Mouse (Mus musculus) G1E (cell line): Measurements from ENCODE around the gene Slc34a3. TPM values are rescaled to one million over a fixed set of nuclear protein-coding genes. Genes with fewer than 3 reads are reported as not detected.

Source experiments
- ATAC-seq: 2 replicates; pipeline ENCODE4 v1.8.0; 2016; ENCODE audit warnings: mild to moderate bottlenecking; ENCODE audit not compliant: insufficient number of reproducible peaks, poor library complexity, low FRiP score, severe bottlenecking; ENCODE audit errors: extremely low read depth
- DNase-seq: peaks from one replicate; pipeline ENCODE4 v3.0.0; 2012; ENCODE audit warnings: low spot score
- H3K27me3 ChIP-seq: 2 replicates; pipeline ENCODE4 v1.6.1; 2012; ENCODE audit warnings: mild to moderate bottlenecking, low read length, inconsistent platforms; ENCODE audit not compliant: insufficient read depth
- H3K36me3 ChIP-seq: replicated peaks from 2 replicates; pipeline ENCODE3; 2012; ENCODE audit warnings: mild to moderate bottlenecking, inconsistent platforms
- H3K4me1 ChIP-seq: 2 replicates; pipeline ENCODE4 v1.6.1; 2012; ENCODE audit warnings: low read depth, low read length, inconsistent platforms, mixed read lengths; ENCODE audit not compliant: insufficient read depth
- H3K4me3 ChIP-seq: 2 replicates; pipeline ENCODE4 v1.5.1; 2012; ENCODE audit warnings: low read depth, mild to moderate bottlenecking, inconsistent platforms, low read length, moderate library complexity, mixed read lengths
- H3K9me3 ChIP-seq: replicated peaks from 2 replicates; pipeline ENCODE4 v1.6.1; 2012; ENCODE audit warnings: inconsistent platforms
- CTCF ChIP-seq: IDR thresholded peaks from 2 replicates; pipeline ENCODE4 v1.5.1; 2012; ENCODE audit warnings: low read depth, low read length, inconsistent platforms, mixed read lengths
- GATA1 ChIP-seq: IDR thresholded peaks from 2 replicates; pipeline ENCODE4 v1.6.1; 2012; ENCODE audit warnings: borderline replicate concordance, low read length, inconsistent platforms, mixed read lengths
- GATA2 ChIP-seq: IDR thresholded peaks from 2 replicates; pipeline ENCODE4 v1.6.1; 2012; ENCODE audit warnings: low read depth, low read length, inconsistent platforms, borderline replicate concordance
- POLR2AphosphoS5 ChIP-seq: IDR thresholded peaks from 2 replicates; pipeline ENCODE4 v1.6.1; 2012; ENCODE audit warnings: low read depth, low read length, inconsistent platforms; ENCODE audit not compliant: insufficient replicate concordance
- TAL1 ChIP-seq: conservative IDR thresholded peaks from 2 replicates; pipeline ENCODE4 v1.6.1; 2012; ENCODE audit warnings: low read depth, low read length, inconsistent platforms, mixed read lengths
- polyA plus RNA-seq: library from polyadenylated mRNA; stranded (reverse); fragments of >175 nt; gene quantifications from 2 replicates; pipeline ENCODE4 v1.2.3, GENCODE M21; 2012
- total RNA-seq, 2 experiments: library from RNA; stranded (forward) in 1 of 2; stranded (reverse) in 1 of 2; fragments of 200-1000 nt in 1 of 2; fragments of >200 nt in 1 of 2; fragmentation: Nextera tagmentation in 1 of 2; gene quantifications; 2 replicates each; pipeline ENCODE4 v1.2.3; 2014 to 2017

The Slc34a3 gene
- total and polyA plus RNA-seq, 3 experiments = 0.91 TPM; not detected in 2

- DNase-seq = no peak
- H3K27me3 ChIP-seq = peaks cover 95% of the 10 kb centered on the region
- peaks cover 23% of the 10 kb centered on the region for H3K4me1 ChIP-seq
Measured at GRCm38 (mm10) chr2:25181891-25182397, 52.2 kb downstream of the Slc34a3 start.

DNA sequence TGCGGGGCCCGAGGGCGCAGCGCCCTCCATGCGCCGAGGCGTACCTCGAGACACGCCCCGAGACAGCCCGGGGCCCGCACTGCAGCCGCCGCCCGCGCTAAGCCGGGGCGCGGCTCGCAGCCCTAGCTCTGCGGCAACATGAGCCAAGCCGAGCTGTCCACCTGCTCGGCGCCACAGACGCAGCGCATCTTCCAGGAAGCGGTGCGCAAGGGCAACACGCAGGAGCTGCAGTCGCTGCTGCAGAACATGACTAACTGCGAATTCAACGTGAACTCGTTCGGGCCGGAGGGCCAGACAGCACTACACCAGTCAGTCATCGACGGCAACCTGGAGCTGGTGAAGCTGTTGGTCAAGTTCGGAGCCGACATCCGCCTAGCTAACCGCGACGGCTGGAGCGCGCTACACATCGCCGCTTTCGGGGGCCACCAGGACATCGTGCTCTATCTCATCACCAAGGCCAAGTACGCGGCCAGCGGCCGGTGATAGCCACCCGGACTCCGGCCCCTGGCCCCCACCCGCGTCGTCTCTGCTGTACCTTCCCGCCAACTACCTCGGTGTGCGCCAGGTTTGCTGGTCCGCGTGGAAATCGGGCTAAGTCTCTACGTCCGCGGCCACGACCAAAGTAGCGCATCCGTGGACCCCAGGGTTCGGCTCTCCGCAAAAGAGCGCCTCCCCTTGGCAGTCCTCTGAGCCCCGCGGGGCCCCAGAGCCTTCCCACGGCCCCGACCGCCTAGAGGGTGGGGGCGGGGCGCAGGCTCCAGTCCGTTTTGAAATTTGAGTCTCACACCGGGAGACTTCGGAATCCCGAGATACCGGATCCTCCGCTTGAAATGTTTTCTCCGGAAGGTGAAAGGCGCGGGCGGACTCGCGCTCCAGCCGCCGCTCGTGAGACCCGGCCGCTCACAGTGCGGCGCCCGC lies 52.9 kb downstream of the Slc34a3 start:
- H3K36me3 ChIP-seq = no peaks in the 10 kb centered on the region
- H3K27me3 ChIP-seq = peaks cover 95% of the 10 kb centered on the region
- peaks cover 19% of the 10 kb centered on the region for H3K4me1 ChIP-seq
- no peak for DNase-seq
- TF ChIP-seq TAL1 = no peak
- TF ChIP-seq CTCF = no peak
- TF ChIP-seq GATA1 = no peak
- TF ChIP-seq POLR2AphosphoS5 = no peak
- TF ChIP-seq GATA2 = no peak
- ATAC-seq = no peak
- H3K4me3 ChIP-seq = peak overlapping the region; percentile 51
- H3K9me3 ChIP-seq = peaks cover 12% of the 10 kb centered on the region

More at GRCm38 (mm10) chr2:25181891-25182397, 52.2 kb downstream of the Slc34a3 start:
- ATAC-seq = no peak
- Histone ChIP-seq H3K4me3 (no peak overlapping the region), H3K9me3 (peaks cover 12% of the 10 kb centered on the region), H3K36me3 (no peaks in the 10 kb centered on the region)
- TF ChIP-seq TAL1 (no peak), CTCF (no peak), GATA2 (no peak), GATA1 (no peak), POLR2AphosphoS5 (no peak)

DNA sequence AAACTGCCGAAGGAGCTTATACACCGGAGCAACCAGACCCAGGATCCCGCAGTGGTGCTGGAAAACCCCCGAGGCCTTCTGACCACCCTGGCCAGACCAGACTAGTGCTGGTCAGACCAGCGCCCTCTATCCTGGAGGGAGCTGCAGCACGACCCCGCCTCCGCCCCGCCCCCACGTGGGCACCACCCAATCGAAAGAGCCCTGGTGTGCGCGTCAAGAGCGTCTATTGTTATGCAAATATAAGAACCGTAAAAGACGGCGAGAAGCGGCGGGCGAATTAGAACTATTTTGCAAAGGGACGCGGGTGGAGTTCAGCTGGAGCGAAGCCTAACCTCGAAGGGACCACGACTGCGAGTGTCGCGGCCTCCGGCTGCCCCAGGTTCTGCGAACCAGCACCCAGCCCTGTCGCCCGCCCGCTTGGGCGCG lies 53.7 kb downstream of the Slc34a3 start, which contains the start of gene Nrarp:
Gene Nrarp, plus strand, starts transcription at position 281 of the 426 bp plus-strand sequence.
- no peaks in the 10 kb centered on the region for H3K36me3 ChIP-seq
- DNase-seq (no peak), ATAC-seq (no peak)
- peak within 1 kb of the TSS; percentile 51 for H3K4me3 ChIP-seq
- peaks cover 15% of the 10 kb centered on the region for H3K4me1 ChIP-seq
- TF ChIP-seq GATA2 = no peak
- TF ChIP-seq POLR2AphosphoS5 = no peak
- no peak for TF ChIP-seq TAL1
- no peak for TF ChIP-seq GATA1
- no peak for TF ChIP-seq CTCF
- peaks cover 12% of the 10 kb centered on the region for H3K9me3 ChIP-seq
- peaks cover 95% of the 10 kb centered on the region for H3K27me3 ChIP-seq

- ATAC-seq (no peak), DNase-seq (no peak)
- TF ChIP-seq GATA1 (no peak), TAL1 (no peak), CTCF (no peak), POLR2AphosphoS5 (no peak), GATA2 (no peak)
- no peak overlapping the region for H3K4me3 ChIP-seq
- H3K4me1 ChIP-seq = peaks cover 19% of the 10 kb centered on the region
- peaks cover 90% of the 10 kb centered on the region for H3K27me3 ChIP-seq
- H3K9me3 ChIP-seq = peaks cover 12% of the 10 kb centered on the region
- H3K36me3 ChIP-seq = no peaks in the 10 kb centered on the region
Measured at GRCm38 (mm10) chr2:25179566-25180217, 54.5 kb downstream of the Slc34a3 start.

Other genes starting within 250 kb of the Slc34a3 start
Only the 20 nearest of the 31 such genes appear.
- gene Nrarp, start 53.6 kb downstream of the Slc34a3 start, total RNA-seq (2014; fragmentation: Nextera tagmentation) = not detected in 2 replicates
- gene Nrarp, start 53.6 kb downstream of the Slc34a3 start, total RNA-seq (2017) = 0.16 TPM in 1 of 2 replicates, not detected in the other
- not detected in 2 replicates for gene Nrarp, start 53.6 kb downstream of the Slc34a3 start, polyA plus RNA-seq
- 13.3 and 17.2 TPM in 2 replicates for gene Tor4a, start 37.5 kb downstream of the Slc34a3 start, total RNA-seq (2014; fragmentation: Nextera tagmentation)
- 33.2 and 33.8 TPM in 2 replicates for gene Tor4a, start 37.5 kb downstream of the Slc34a3 start, total RNA-seq (2017)
- gene Tor4a, start 37.5 kb downstream of the Slc34a3 start, polyA plus RNA-seq = 10.8 and 12.3 TPM in 2 replicates
- gene Nelfb, start 22.9 kb downstream of the Slc34a3 start, total RNA-seq (2014; fragmentation: Nextera tagmentation) = 30.6 and 80.7 TPM in 2 replicates
- 54.6 and 60.9 TPM in 2 replicates for gene Nelfb, start 22.9 kb downstream of the Slc34a3 start, total RNA-seq (2017)
- gene Nelfb, start 22.9 kb downstream of the Slc34a3 start, polyA plus RNA-seq = 26.9 and 27.0 TPM in 2 replicates
- gene Stpg3, start 19.7 kb downstream of the Slc34a3 start, total RNA-seq (2014; fragmentation: Nextera tagmentation) = not detected in 2 replicates
- gene Stpg3, start 19.7 kb downstream of the Slc34a3 start, total RNA-seq (2017) = not detected in 2 replicates
- not detected in 2 replicates for gene Stpg3, start 19.7 kb downstream of the Slc34a3 start, polyA plus RNA-seq
- not detected in 2 replicates for gene Fam166a, start 15.6 kb downstream of the Slc34a3 start, total RNA-seq (2014; fragmentation: Nextera tagmentation)
- gene Fam166a, start 15.6 kb downstream of the Slc34a3 start, total RNA-seq (2017) = not detected in 2 replicates
- 0.20 TPM in 1 of 2 replicates, not detected in the other for gene Fam166a, start 15.6 kb downstream of the Slc34a3 start, polyA plus RNA-seq
- gene Tubb4b, start 9.7 kb downstream of the Slc34a3 start, total RNA-seq (2014; fragmentation: Nextera tagmentation) = 367 and 427 TPM in 2 replicates
- 799 and 1,022 TPM in 2 replicates for gene Tubb4b, start 9.7 kb downstream of the Slc34a3 start, total RNA-seq (2017)
- gene Tubb4b, start 9.7 kb downstream of the Slc34a3 start, polyA plus RNA-seq = 414 and 639 TPM in 2 replicates
- gene Rnf224, start 2.4 kb upstream of the Slc34a3 start, total RNA-seq (2014; fragmentation: Nextera tagmentation) = not detected in 2 replicates
- gene Rnf224, start 2.4 kb upstream of the Slc34a3 start, total RNA-seq (2017) = 0.35 and 0.66 TPM in 2 replicates
- gene Rnf224, start 2.4 kb upstream of the Slc34a3 start, polyA plus RNA-seq = 0.09 and 0.13 TPM in 2 replicates
- 14.7 and 18.4 TPM in 2 replicates for gene Rnf208, start 7.9 kb upstream of the Slc34a3 start, total RNA-seq (2014; fragmentation: Nextera tagmentation)
- 0.22 and 0.41 TPM in 2 replicates for gene Rnf208, start 7.9 kb upstream of the Slc34a3 start, total RNA-seq (2017)
- 54.7 and 72.0 TPM in 2 replicates for gene Rnf208, start 7.9 kb upstream of the Slc34a3 start, polyA plus RNA-seq
- not detected in 2 replicates for gene Cysrt1, start 8.1 kb upstream of the Slc34a3 start, total RNA-seq (2014; fragmentation: Nextera tagmentation)
- not detected in 2 replicates for gene Cysrt1, start 8.1 kb upstream of the Slc34a3 start, total RNA-seq (2017)
- gene Cysrt1, start 8.1 kb upstream of the Slc34a3 start, polyA plus RNA-seq = not detected in 2 replicates
- gene AL732309.1, start 12.5 kb upstream of the Slc34a3 start, total RNA-seq (2014; fragmentation: Nextera tagmentation) = 5.6 and 6.3 TPM in 2 replicates
- gene AL732309.1, start 12.5 kb upstream of the Slc34a3 start, total RNA-seq (2017) = 2.6 and 4.2 TPM in 2 replicates
- gene AL732309.1, start 12.5 kb upstream of the Slc34a3 start, polyA plus RNA-seq = 1.4 TPM in 1 of 2 replicates, not detected in the other
- gene Tmem203, start 21.1 kb upstream of the Slc34a3 start, total RNA-seq (2014; fragmentation: Nextera tagmentation) = 13.7 and 14.6 TPM in 2 replicates
- 15.5 and 17.1 TPM in 2 replicates for gene Tmem203, start 21.1 kb upstream of the Slc34a3 start, total RNA-seq (2017)
- gene Tmem203, start 21.1 kb upstream of the Slc34a3 start, polyA plus RNA-seq = 7.8 and 10.0 TPM in 2 replicates
- 13.6 and 22.0 TPM in 2 replicates for gene Tprn, start 28.3 kb upstream of the Slc34a3 start, total RNA-seq (2014; fragmentation: Nextera tagmentation)
- gene Tprn, start 28.3 kb upstream of the Slc34a3 start, total RNA-seq (2017) = 8.1 and 10.0 TPM in 2 replicates
- gene Tprn, start 28.3 kb upstream of the Slc34a3 start, polyA plus RNA-seq = 51.5 and 52.8 TPM in 2 replicates
- 35.9 and 47.0 TPM in 2 replicates for gene Ssna1, start 38.1 kb upstream of the Slc34a3 start, total RNA-seq (2014; fragmentation: Nextera tagmentation)
- gene Ssna1, start 38.1 kb upstream of the Slc34a3 start, total RNA-seq (2017) = 100 and 107 TPM in 2 replicates
- 237 and 259 TPM in 2 replicates for gene Ssna1, start 38.1 kb upstream of the Slc34a3 start, polyA plus RNA-seq
- gene Anapc2, start 38.1 kb upstream of the Slc34a3 start, total RNA-seq (2014; fragmentation: Nextera tagmentation) = 39.5 and 50.3 TPM in 2 replicates
- gene Anapc2, start 38.1 kb upstream of the Slc34a3 start, total RNA-seq (2017) = 19.7 and 24.4 TPM in 2 replicates
- 23.0 and 25.3 TPM in 2 replicates for gene Anapc2, start 38.1 kb upstream of the Slc34a3 start, polyA plus RNA-seq
- not detected in 2 replicates for gene Tmem210, start 53.8 kb upstream of the Slc34a3 start, total RNA-seq (2014; fragmentation: Nextera tagmentation)
- not detected in 2 replicates for gene Tmem210, start 53.8 kb upstream of the Slc34a3 start, total RNA-seq (2017)
- not detected in 2 replicates for gene Tmem210, start 53.8 kb upstream of the Slc34a3 start, polyA plus RNA-seq
- gene Lrrc26, start 55.6 kb upstream of the Slc34a3 start, total RNA-seq (2014; fragmentation: Nextera tagmentation) = not detected in 2 replicates
- gene Lrrc26, start 55.6 kb upstream of the Slc34a3 start, total RNA-seq (2017) = not detected in 2 replicates
- gene Lrrc26, start 55.6 kb upstream of the Slc34a3 start, polyA plus RNA-seq = not detected in 2 replicates
- gene Grin1, start 84.8 kb upstream of the Slc34a3 start, total RNA-seq (2014; fragmentation: Nextera tagmentation) = 1.7 TPM in 1 of 2 replicates, not detected in the other
- 0.17 and 0.33 TPM in 2 replicates for gene Grin1, start 84.8 kb upstream of the Slc34a3 start, total RNA-seq (2017)
- 0.68 and 0.73 TPM in 2 replicates for gene Grin1, start 84.8 kb upstream of the Slc34a3 start, polyA plus RNA-seq
- gene Man1b1, start 98.0 kb upstream of the Slc34a3 start, total RNA-seq (2014; fragmentation: Nextera tagmentation) = 38.3 and 47.0 TPM in 2 replicates
- gene Man1b1, start 98.0 kb upstream of the Slc34a3 start, total RNA-seq (2017) = 45.3 and 57.2 TPM in 2 replicates
- 9.9 and 18.0 TPM in 2 replicates for gene Man1b1, start 98.0 kb upstream of the Slc34a3 start, polyA plus RNA-seq
- gene Dpp7, start 122.0 kb upstream of the Slc34a3 start, total RNA-seq (2014; fragmentation: Nextera tagmentation) = 5.5 and 8.6 TPM in 2 replicates
- gene Dpp7, start 122.0 kb upstream of the Slc34a3 start, total RNA-seq (2017) = 71.4 and 95.5 TPM in 2 replicates
- gene Dpp7, start 122.0 kb upstream of the Slc34a3 start, polyA plus RNA-seq = 4.5 and 7.7 TPM in 2 replicates
- 51.2 and 53.9 TPM in 2 replicates for gene Uap1l1, start 131.3 kb upstream of the Slc34a3 start, total RNA-seq (2014; fragmentation: Nextera tagmentation)
- 56.4 and 118 TPM in 2 replicates for gene Uap1l1, start 131.3 kb upstream of the Slc34a3 start, total RNA-seq (2017)
- 21.0 and 22.8 TPM in 2 replicates for gene Uap1l1, start 131.3 kb upstream of the Slc34a3 start, polyA plus RNA-seq